ENCODE assay signal across 20 mouse cellular contexts in genomic region chr8:85517336-85517735, GRCm38 (mm10). TPM values are rescaled to one million over a fixed set of nuclear protein-coding genes. Genes with fewer than 3 reads are reported as not detected.
DNase-seq lines count a peak whose midpoint lies in the region; ATAC-seq lines count a peak whose summit lies in the region.
"Had no signal": no experiment of that assay in that cellular context is flagged by ENCODE, and none has a peak within 500 bp of the region (broad histone marks: within the 10 kb centered on the region; RNA-seq: fewer than 3 reads in every experiment).

No protein-coding gene starts in this region.

- no peaks in the 10 kb centered on the region for H3K9me3 ChIP-seq in forebrain, embryonic 10.5 days
- H3K9me3 ChIP-seq: heart, embryonic 15.5 days; hindbrain, embryonic 15.5 days; liver, embryonic 15.5 days; midbrain, embryonic 15.5 days had no signal

- no peak overlapping the region for H3K4me3 ChIP-seq in forebrain, embryonic 10.5 days
- H3K4me3 ChIP-seq: erythroblast, embryonic 14.5 days; heart, embryonic 15.5 days; hindbrain, embryonic 15.5 days; liver, embryonic 15.5 days; midbrain, embryonic 15.5 days had no signal

- H3K4me1 ChIP-seq in forebrain, embryonic 10.5 days, result no peaks in the 10 kb centered on the region
- H3K4me1 ChIP-seq: liver, embryonic 15.5 days; midbrain, embryonic 15.5 days had no signal

- peaks cover 92% of the 10 kb centered on the region for H3K36me3 ChIP-seq in forebrain, embryonic 10.5 days (replicated peaks)

- WGBS in forebrain, embryonic 10.5 days, result 89% methylated on average over 4 of the region's 4 CpGs

- ATAC-seq in inflammation-experienced regulatory T-cells, adult 6 months, result no peak
- ATAC-seq: forebrain, embryonic 16.5 days; lung, postnatal 0 days; midbrain, embryonic 15.5 days had no signal

- no peak overlapping the region for H3K27ac ChIP-seq in forebrain, embryonic 10.5 days
- H3K27ac ChIP-seq: heart, embryonic 15.5 days; hindbrain, embryonic 15.5 days; kidney, postnatal 0 days; liver, embryonic 15.5 days; midbrain, embryonic 15.5 days had no signal

- intact Hi-C loops in left cerebral cortex, postnatal 14 days (cut with DNase I), result no loop called here

- no peaks in the 10 kb centered on the region for H3K27me3 ChIP-seq in forebrain, embryonic 10.5 days (ENCODE audit: poor library complexity, severe bottlenecking)
- H3K27me3 ChIP-seq: CH12.LX; heart, embryonic 15.5 days; hindbrain, embryonic 15.5 days; liver, embryonic 15.5 days; midbrain, embryonic 15.5 days had no signal

- DNase-seq in frontal cortex, adult 2 months (ENCODE audit: extremely low spot score in 1 of 2, low spot score in 1 of 2), result peak; percentile 50 to 80
- no peak for DNase-seq in frontal cortex, postnatal 14 days (ENCODE audit: low spot score in 2 of 2)
- DNase-seq in layer of hippocampus, adult 9-11 months, result peak; percentile 52
- no peak for DNase-seq in layer of hippocampus, postnatal 36 days
- peak; percentile 44 to 67 for DNase-seq in left cerebral cortex, postnatal 14 days (ENCODE audit: low spot score in 2 of 2)
- DNase-seq in right cerebral cortex, postnatal 36 days (ENCODE audit: low spot score in 2 of 2), result peak; percentile 58 to 84
- no peak for DNase-seq in forebrain, embryonic 10.5 days (ENCODE audit: extremely low spot score, low spot score)
- DNase-seq: cerebellum, adult 18-20 months; kidney, adult 11 months; thymus, postnatal 4 days had no signal

RNA-seq across cellular contexts. Expression of gene Gpt2, which starts 25.0 kb away (rescaled TPM):
- polyA plus RNA-seq in frontal cortex, adult 2 months (2012; rRNA removed), result 52.6 and 52.9 TPM in 2 replicates
- 10 to 100 TPM; 75.5 to 86.1 TPM for total RNA-seq in layer of hippocampus, postnatal 36 days (2021)
- 10 to 100 TPM; 50.3 to 70.2 TPM for total RNA-seq in left cerebral cortex, postnatal 14 days (2021)
- under 1 TPM; 0.21 to 0.43 (median 0.25) TPM for polyA plus RNA-seq in inflammation-experienced regulatory T-cells, adult 6 months (2017; shearing (Covaris generic))
- 32.2 and 33.3 TPM in 2 replicates for polyA plus RNA-seq in forebrain, embryonic 10.5 days (2016; fragmentation: Nextera tagmentation; extraction: Ambion mirVana)
- polyA plus RNA-seq: erythroblast, embryonic 14.5 days had no signal

RNA-seq across cellular contexts. Expression of gene Dnaja2, which starts 37.8 kb away (rescaled TPM):
- 110 and 128 TPM in 2 replicates for polyA plus RNA-seq in frontal cortex, adult 2 months (2012; rRNA removed)
- 100 to 1,000 TPM; 184 to 213 TPM for total RNA-seq in layer of hippocampus, postnatal 36 days (2021)
- total RNA-seq in left cerebral cortex, postnatal 14 days (2021), result 100 to 1,000 TPM; 198 to 202 TPM
- 100 to 1,000 TPM; 155 to 203 (median 157) TPM for polyA plus RNA-seq in inflammation-experienced regulatory T-cells, adult 6 months (2017; shearing (Covaris generic))
- polyA plus RNA-seq in forebrain, embryonic 10.5 days (2016; fragmentation: Nextera tagmentation; extraction: Ambion mirVana), result 206 and 218 TPM in 2 replicates

Comparison
In these comparisons a context has a peak if more than half of its experiments do, and no peak if none do; other contexts are left out.
1. DNase-seq: peak in frontal cortex, adult 2 months (2 of 2), layer of hippocampus, adult 9-11 months (single experiment), left cerebral cortex, postnatal 14 days (2 of 2) and right cerebral cortex, postnatal 36 days (2 of 2); none in frontal cortex, postnatal 14 days (0 of 2), layer of hippocampus, postnatal 36 days (0 of 2) and forebrain, embryonic 10.5 days (single experiment).
2. RNA of gene Gpt2, which starts 25.0 kb away (polyA plus RNA-seq): 52.6 to 52.9 TPM in frontal cortex, adult 2 months and 32.2 to 33.3 TPM in forebrain, embryonic 10.5 days; 0.21 to 0.43 TPM in inflammation-experienced regulatory T-cells, adult 6 months; every median in the first group is over 10 times any median in the second.